Mouse (Mus musculus): ENCODE measurements at regions not wholly inside any gene's neighbourhood (a gene's known extent, or its start where the extent isn't known, plus 50 kb on each side); places are given as distances from the start of the nearest gene placed in this dataset.
A peak's percentile ranks its signal among the peaks of the same experiment; 100 is the strongest.

GRCm38 (mm10) chr7:63833676-63834075 lies 83.0 kb upstream of the E030018B13Rik start:
- H3K4me2 ChIP-seq (ENCODE audit: low read depth, low read length): no peak overlapping the region
- H3K4me1 ChIP-seq (replicated peaks; ENCODE audit: control insufficient read depth, insufficient read depth, low read length): no peaks in the 10 kb centered on the region
- H3K27ac ChIP-seq (ENCODE audit: low read length): no peak overlapping the region
- no peaks in the 10 kb centered on the region for H3K36me3 ChIP-seq (ENCODE audit: control insufficient read depth, insufficient read depth, low read length)
- 82% methylated on average over 6 of the region's 6 CpGs for WGBS
- no peak overlapping the region for H3K9ac ChIP-seq (ENCODE audit: low read length)
- no peaks in the 10 kb centered on the region for H3K27me3 ChIP-seq (ENCODE audit: control insufficient read depth, insufficient read depth, low read depth, low read length)
- H3K4me3 ChIP-seq (ENCODE audit: low read length): no peak overlapping the region
- no peaks in the 10 kb centered on the region for H3K9me3 ChIP-seq (ENCODE audit: control insufficient read depth, low read length)
- no peak for ATAC-seq (ENCODE audit: low read depth)

DNA sequence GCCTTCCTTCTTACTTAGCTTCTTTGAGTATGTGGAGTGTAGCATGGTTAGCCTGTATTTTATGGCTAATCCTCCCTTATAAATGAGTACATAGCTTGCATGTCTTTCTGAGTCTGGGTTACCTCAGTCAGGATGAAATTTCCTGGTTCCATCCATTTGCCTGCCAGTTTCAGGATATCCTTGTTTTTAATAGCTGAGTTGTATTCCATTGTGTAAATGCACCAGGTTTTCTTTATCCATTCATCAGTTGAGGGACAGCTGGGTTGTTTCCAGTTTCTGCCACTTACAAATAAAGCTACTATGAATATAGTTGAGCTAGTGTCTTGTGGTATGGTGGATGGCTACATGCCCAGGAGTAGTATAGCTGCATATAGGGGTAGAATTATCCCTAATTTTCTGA lies 80.7 kb upstream of the E030018B13Rik start:
- no peak overlapping the region for H3K9ac ChIP-seq (ENCODE audit: low read length)
- ATAC-seq (ENCODE audit: low read depth): peak; percentile 54

More for the DNA sequence above, 80.7 kb upstream of the E030018B13Rik start:
- no peak overlapping the region for H3K4me3 ChIP-seq (ENCODE audit: low read length)
- H3K36me3 ChIP-seq (ENCODE audit: control insufficient read depth, insufficient read depth, low read length): no peaks in the 10 kb centered on the region
- no peaks in the 10 kb centered on the region for H3K9me3 ChIP-seq (ENCODE audit: control insufficient read depth, low read length)
- H3K4me2 ChIP-seq (ENCODE audit: low read depth, low read length): no peak overlapping the region
- no peaks in the 10 kb centered on the region for H3K4me1 ChIP-seq (replicated peaks; ENCODE audit: control insufficient read depth, insufficient read depth, low read length)
- no peak overlapping the region for H3K27ac ChIP-seq (ENCODE audit: low read length)
- H3K27me3 ChIP-seq (ENCODE audit: control insufficient read depth, insufficient read depth, low read depth, low read length): no peaks in the 10 kb centered on the region
